Mouse (Mus musculus) R1 (cell line): ENCODE results near the gene Slc16a4.

Experiments used
- DNase-seq: peaks from one replicate; pipeline ENCODE4 v3.0.0-alpha.2; 2018; ENCODE audit warnings: low read depth, low spot score

The Slc16a4 gene

DNA sequence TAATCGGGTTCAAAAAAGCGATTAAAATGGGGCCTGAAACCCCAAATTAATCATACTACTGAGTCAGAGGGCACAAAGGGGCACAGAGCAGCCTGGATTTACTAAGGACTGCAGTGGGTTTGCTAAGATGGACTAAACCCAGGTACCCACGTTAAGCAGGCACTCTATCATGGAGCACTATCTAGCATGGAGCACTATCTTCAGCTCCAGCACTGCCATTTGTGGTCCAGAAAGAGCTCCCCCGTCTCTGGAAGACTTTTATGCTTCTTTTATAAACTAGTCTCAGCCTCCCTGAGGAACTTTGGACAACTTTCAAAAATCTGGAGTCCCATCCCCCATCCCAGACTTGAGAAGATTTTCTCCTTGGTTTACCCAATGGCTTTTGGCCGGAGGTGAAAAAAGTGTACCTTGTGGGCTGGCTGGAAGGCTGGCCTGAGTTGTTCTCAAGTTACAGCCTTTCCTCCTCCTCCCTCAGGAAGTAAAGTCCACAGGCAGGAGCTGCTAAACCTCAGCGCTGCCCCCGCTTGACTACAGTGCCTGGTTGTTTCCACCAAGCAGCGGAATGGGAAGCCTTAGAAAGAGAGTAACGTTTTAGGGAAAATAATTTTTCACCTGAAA is at the start of gene Slc16a4:
TSS of gene Slc16a4 (plus strand) at position 467 of the 618 bp plus-strand sequence.
- peak; percentile 68 for DNase-seq

DNA sequence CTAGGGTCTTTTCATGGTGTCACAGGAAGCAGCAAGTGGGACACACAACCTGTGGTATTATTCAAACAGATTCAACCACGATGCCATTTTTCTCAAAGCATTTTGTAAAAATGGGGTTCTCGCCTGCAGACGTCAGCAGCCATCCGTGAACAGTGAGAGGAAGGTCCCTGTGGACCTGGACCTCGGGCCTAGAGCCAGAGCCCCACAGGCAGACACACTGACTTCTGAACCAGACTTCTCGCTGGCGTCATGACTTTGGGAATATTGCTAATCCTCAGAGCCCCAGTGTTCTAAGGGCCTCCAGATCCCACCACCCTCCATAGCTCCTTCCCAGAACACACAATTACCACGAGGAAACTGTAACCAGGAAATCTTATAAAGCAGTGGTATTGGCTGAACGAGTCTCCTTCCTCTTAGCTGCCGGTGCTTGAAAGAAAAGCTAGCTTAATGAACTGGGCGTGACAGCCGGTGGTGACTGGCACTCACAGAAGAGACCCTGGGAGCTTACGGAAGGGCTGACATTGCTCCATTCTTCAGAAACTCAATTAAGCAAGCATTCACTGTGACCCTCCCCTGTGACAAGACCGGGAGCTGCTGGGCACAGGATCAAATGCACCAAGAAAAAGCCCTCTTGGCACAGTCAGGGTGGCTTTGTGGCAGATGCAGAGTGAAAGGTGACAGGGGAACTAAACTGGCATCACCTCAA is 49.5 kb upstream of the Slc16a4 start:
- DNase-seq: no peak

- DNase-seq: no peak
Measured at GRCm38 (mm10) chr3:107246876-107247275, 44.2 kb upstream of the Slc16a4 start.

DNA sequence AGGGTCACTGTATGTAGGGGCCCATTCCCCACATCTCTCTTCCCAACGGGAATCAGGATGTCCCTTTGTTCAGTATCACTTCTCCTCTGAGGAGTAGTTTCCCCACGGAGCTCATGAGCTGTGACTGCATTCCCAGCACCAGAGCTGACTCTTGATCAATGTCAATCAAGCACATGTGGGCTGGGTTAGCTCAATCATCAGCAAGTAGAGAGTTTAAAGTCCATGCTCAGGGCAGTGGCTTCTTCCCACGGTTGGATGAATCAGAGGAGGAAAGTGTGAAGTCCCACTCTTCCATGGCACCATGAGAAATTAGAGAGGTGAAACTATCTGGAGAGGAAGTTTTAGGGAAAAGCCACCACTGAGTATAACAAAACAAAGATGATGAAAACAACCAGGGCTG is 42.0 kb upstream of the Slc16a4 start:
- no peak for DNase-seq

GRCm38 (mm10) chr3:107250320-107250719 is 40.7 kb upstream of the Slc16a4 start:
- no peak for DNase-seq

GRCm38 (mm10) chr3:107252035-107252434 is 39.0 kb upstream of the Slc16a4 start:
- DNase-seq: no peak

- DNase-seq: no peak
Measured at GRCm38 (mm10) chr3:107253925-107254324, 37.1 kb upstream of the Slc16a4 start.

- DNase-seq: no peak
Measured at GRCm38 (mm10) chr3:107255992-107256391, 35.0 kb upstream of the Slc16a4 start.

GRCm38 (mm10) chr3:107256724-107257123 is 34.3 kb upstream of the Slc16a4 start:
- DNase-seq: no peak

DNA sequence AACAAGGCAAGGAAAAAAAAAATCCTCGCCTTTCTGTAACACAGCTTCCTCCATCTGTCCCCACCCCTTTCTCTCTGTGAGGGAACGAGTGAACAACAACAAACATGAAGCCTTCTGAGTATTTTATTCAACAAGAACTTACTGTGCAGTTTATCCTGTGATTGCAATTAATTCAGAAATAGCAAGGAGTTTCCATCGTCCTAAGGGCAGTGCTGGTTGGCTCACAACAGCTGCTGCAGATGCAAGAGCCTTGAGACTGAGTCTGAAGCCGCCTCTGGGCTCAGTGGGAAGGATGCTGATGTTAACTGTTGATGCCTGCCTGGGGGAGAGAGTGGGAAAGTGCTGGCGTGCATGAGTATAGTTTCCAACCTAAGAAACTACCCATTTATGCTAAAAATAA is 33.1 kb upstream of the Slc16a4 start:
- DNase-seq: no peak

- no peak for DNase-seq
Measured at GRCm38 (mm10) chr3:107260956-107261850, 29.8 kb upstream of the Slc16a4 start.

DNA sequence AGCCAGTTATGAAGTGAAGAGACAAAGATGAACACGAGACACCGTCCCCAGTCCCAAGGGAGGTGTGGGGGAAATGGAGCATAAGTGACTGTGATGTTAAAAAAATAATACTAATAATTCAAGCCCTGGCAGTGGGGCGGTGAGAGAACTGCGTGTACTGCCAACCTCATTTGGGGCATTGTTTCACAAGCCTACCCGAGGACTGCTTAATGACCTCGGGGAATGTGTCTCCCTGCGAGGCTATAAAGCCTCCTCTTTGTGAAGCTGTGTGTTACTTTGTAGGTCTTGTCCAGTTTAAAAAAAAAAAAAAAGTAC is 29.2 kb upstream of the Slc16a4 start:
- DNase-seq: no peak

- no peak for DNase-seq
Measured at GRCm38 (mm10) chr3:107266814-107267345, 24.1 kb upstream of the Slc16a4 start.

GRCm38 (mm10) chr3:107272433-107272832 is 18.6 kb upstream of the Slc16a4 start:
- no peak for DNase-seq

GRCm38 (mm10) chr3:107273820-107274219 is 17.2 kb upstream of the Slc16a4 start:
- peak; percentile 63 for DNase-seq

GRCm38 (mm10) chr3:107275351-107275750 is 15.7 kb upstream of the Slc16a4 start:
- DNase-seq: no peak

DNA sequence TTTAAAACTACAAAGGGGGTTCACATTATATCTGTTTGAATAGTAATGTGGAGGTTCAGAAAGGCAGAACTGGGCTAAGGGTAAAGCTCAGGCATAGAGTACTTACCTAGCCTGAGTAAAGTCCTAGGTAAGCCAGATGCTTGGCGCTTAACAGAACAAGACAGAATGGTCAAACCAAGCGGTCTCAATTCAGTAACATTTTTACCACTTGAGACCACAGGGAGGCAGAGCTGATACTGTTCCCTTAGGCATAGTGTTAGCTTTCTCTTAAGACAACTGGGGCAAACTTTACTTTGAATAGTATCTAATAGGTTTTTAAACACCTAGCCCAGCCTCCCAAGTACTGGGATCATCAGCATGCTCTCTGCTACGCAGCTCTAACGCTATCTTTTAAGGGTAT is 15.0 kb upstream of the Slc16a4 start:
- peak; percentile 32 for DNase-seq

GRCm38 (mm10) chr3:107276626-107277025 is 14.4 kb upstream of the Slc16a4 start:
- no peak for DNase-seq

DNA sequence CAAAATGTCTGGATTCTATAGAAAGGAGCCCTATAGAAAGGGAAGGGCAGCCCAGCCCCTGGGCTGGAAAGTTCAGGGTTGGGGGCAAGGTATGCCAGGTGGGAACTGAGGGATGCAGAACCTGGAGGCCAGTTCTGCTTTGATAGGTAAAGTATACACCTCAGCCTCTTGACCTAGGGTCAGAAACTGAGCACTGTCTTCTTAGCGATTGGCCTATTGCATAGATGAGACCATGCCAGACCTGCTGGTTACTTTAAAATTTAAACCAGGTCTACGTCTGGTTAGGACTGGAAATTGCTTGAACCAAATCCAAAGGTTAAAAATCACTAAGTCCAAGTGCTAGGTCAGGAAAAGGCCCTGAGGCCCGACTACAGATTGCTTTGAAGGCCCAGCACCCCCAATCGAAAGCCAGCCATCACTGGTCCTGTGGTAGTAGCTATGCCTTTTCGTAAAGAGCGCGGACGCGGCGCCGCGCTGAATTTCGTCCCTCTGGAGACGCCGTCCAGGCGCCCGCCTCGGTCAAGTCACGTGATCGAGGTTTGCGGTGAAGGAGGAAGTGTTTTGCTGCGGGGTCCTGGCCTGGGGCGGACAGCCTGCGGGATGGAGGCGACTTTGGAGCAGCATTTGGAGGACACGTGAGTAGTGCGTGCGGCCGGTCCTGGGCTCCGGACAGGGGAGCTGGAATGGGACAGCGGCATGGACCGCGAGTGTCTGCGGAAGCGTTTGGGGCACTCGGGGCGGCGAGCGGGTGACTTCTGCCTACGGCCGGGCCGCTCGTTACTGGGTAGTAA is 12.4 kb upstream of the Slc16a4 start, which contains the start of gene Lamtor5:
TSS of gene Lamtor5 (plus strand) at position 380 of the 791 bp plus-strand sequence.
- peak; percentile 89 for DNase-seq

- DNase-seq: no peak
Measured at GRCm38 (mm10) chr3:107286123-107286522, 4.9 kb upstream of the Slc16a4 start.

DNA sequence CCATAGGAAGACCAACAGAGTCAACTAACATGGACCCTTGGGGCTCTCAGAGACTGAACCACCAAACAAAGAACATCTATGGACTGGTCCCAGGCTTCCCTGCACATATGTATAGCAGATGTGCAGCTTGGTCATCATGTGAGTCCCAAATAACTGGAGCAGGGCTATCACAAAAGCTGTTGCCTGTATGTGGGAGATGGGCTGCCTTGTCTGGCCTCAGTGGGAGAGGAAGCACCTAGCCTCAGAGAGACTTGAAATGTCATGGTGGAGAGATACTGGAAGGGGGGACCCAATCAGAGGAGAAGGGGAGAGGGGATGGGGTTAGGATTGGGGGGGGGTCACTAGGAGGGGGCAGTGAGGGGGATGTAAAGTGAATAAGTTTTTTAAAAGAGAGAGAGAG is 3.7 kb upstream of the Slc16a4 start:
- no peak for DNase-seq
